Mouse (Mus musculus) cerebellum, postnatal 10 days (tissue): ENCODE data around the gene Nppa.

Experiments
- DNase-seq, 2 experiments: peaks; one replicate each; pipeline ENCODE4 v3.0.0; 2021; ENCODE audit warnings: mixed read lengths in 2 of 2

The Nppa gene

DNA sequence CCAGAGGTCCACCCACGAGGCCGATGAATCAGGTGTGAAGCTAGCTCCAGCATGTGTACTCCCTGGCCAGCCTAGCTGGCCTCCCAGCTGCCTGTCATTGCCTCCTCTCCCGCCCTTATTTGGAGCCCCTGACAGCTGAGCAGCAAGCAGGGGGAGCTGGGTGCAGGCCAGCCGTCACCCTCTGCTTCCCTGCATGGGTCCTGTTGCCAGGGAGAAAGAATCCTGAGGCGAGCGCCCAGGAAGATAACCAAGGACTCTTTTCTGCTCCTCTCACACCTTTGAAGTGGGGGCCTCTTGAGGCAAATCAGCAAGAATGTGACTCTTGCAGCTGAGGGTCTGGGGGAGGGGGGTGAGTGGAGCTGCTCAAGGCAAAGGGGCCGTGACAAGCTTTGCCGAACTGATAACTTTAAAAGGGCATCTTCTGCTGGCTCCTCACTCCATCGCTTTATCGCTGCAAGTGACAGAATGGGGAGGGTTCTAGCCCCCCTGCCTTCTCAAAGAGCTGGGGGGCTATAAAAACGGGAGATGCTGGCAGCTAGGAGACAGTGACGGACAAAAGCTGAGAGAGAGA, at the start of gene Nppa:
Gene Nppa (plus strand): TSS at position 521 of the 571 bp plus-strand sequence.
- peak; percentile 42 to 52 for DNase-seq

GRCm38 (mm10) chr4:147953590-147953989, 46.9 kb upstream of the Nppa start:
- DNase-seq: peak; percentile 73 to 84

DNA sequence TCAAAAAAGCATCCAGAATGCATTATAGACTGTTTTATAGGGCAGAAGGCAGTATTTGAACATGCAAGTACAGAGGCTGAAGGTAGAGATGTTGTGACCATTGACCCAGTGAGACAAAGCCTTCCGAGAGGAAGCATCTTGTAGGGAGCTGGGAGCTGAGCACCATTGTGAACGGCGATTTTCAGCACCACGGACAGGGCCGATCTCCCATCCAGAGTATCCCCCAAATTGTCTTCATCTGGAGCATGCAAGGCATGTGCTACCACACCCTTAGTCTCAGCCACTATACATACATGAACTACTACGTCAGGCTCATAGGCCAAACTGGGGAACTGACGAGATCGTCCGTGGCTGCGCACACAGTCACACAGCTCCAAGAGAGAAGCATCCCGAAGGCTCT, 43.4 kb upstream of the Nppa start:
- DNase-seq: no peak

- DNase-seq: peak; percentile 88
Measured at GRCm38 (mm10) chr4:147959881-147960831, 40.4 kb upstream of the Nppa start.

GRCm38 (mm10) chr4:147962781-147963180, 37.7 kb upstream of the Nppa start:
- DNase-seq: no peak

DNA sequence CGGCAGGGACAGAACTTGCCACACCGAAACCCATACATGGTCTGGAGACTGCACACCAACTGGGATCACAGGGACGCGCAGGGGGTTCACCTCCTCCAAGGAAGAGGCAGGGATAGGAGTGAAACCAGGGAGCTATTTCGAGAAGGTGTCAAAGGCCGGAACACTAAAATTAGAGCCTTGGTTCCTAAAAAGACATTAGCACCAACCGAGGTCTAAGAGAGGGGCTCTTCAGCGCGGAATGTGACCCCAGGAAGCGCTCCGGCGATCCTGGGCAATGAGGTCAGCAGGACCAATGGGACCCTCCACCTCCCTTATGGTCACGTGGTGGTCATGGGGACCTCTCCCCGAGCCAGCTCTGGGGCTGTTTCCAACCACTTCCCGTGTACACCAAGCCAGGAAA, 36.9 kb upstream of the Nppa start:
- no peak for DNase-seq

DNA sequence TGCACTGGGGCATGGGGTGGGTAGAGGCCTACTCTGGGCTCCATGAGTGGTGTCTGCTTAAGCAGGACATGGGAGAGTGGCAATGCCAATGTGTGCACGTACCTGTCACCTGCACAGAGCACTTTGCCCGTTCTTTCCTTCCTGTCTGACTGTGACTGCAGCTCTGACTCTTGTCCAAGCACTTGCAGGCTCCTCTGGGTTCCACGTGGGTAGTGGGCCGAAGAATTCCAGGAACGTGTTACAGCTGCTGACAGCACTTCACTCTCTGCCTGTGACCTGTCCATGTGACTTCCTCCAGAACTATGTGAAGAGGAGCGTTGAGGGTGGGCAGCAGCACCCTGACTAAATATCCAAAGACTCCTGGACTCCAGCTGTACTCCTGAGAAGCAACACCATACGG, 34.8 kb upstream of the Nppa start:
- DNase-seq: no peak

DNA sequence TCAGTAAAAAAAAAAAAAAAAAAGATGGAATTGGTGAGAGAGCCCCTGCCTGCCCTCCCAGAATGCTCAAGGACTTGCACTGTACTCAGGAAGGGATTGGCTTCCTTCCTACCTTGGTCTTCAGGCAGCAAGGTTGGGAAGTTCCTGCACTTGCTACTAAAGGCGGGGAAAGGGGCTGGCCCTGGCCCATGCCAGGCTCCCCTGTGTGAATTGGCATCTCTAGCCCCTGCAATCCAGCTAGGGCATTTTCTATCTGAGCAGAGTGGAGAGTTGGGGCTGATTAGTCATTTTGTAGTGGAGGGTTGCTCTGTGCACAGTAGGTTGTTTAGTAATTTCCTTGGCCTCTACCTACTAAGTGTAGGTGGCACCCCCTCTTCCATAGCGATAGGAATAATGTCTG, 31.7 kb upstream of the Nppa start:
- peak; percentile 55 to 76 for DNase-seq

- DNase-seq: no peak
Measured at GRCm38 (mm10) chr4:147969337-147969736, 31.2 kb upstream of the Nppa start.

DNA sequence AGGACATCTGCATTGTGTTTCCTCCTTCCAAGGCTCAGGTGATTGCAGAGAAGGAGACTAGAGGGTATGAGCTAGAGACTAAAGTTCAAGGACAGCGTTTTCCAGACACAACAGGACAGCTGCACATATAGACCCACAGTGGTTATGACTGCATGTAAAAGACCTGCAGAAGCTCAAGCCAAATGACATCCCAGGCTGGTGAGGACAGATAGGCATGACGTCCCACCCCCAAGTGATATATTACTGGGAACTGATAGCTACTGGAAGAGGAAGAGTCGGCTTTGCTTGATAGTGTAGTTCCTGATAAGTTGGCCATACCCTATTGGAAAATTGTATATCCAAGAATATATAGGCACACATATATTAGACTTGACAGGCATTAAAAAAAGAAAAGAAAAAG, 24.3 kb upstream of the Nppa start:
- DNase-seq: no peak

DNA sequence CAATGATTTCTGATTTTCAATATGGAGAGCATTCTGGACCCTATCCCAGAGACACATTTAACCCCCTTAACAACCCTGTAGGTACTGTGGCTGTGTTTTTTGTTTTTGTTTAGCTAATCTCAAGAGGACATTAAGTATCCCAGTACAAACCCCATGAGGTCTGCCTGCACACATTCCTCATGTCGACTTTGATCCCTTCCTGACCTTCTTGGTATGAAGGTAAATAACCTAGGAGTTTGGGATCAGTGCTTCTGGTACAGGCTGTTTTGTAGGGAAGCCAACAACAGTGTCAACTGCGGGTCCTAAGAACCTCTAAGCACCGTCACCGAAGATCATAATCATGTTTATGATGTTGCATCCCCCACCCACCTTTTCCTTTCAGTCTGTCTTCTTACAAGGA, 22.8 kb upstream of the Nppa start:
- DNase-seq: no peak

DNA sequence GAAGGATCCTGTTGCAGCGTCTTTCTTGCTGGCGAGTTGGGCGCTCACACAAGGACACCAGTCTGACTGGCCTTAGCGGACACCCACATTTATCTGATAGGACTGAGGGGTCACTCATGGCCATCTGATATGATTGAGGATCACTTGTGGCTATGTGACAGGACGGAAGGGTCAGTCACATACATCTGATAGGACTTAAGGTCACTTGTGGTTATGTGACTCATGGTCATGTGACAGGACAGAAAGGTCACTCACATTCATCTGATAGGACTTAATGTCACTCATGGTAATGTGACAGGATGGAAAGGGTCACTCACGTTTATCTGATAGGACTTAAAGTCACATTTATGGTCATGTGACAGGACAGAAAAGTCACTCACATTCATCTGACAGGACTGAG, 22.1 kb upstream of the Nppa start:
- DNase-seq: no peak

DNA sequence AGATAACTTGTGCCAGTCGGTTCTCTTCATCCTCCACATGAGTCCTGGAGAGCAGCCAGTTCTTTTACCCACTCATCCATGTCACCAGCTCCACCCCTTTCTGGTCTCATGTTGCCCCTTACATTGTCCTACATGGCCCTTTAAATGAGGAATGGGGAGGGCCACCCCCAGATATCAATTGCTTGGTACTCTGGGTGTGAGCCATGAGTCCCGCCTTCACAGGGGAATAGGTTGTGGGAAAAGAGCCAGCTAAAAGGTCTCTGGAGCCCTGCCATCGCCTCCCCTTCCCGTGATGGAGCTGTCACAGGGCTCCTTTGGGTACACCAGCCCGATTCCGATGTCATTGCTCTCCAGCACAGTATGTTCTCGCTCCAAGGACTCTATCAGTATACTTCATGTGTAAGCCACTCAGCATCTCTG, 21.1 kb upstream of the Nppa start:
- peak; percentile 60 to 70 for DNase-seq

GRCm38 (mm10) chr4:147985205-147986132, 15.1 kb upstream of the Nppa start, which contains the start of gene Nppb:
Gene Nppb, plus strand, starts transcription at chr4:147985788.
- no peak for DNase-seq

DNA sequence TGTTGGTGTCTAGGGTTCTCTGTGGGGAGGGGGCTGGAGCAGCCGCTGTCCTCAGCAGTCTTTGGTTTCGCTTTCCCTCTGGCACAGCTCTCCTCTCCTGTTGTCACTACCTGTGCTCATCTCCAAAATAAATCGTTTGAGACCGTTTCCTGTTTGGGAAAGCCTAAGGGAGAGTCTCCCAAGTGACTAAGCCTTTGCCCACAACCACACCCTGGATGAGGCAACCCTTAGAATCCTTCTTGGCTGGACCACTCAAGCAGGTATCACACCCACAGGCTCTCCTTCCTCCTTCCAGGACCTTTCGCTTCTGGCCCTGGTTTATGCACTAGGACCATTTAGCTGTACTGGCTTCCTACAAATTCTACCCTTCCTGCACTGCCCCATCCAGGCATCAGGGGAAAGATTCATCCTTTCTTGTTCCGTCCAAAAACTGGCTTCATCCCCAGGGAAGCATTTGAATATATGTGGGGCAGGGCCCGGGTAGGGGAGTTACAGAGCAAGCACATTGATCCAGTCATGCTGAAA, 6.9 kb upstream of the Nppa start:
- no peak for DNase-seq

DNA sequence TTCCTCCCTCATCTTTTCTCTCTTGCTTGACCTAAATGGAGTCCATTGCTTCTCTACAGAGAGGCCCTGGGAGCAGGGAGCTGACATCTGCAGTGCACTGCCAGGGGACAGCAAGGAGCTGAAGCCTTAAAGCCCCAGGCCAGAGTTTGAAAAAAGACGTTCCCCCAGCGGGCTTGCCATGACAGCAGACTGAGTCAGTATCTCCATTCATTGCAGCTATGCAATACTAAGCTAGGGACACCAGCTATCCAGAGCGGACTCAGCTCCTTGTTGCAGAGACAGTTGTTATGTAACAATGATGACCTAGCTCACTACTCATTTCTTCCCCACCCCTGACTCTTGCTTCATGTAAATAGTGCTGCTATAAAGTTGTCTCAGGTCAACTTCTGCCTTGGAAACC, 5.2 kb upstream of the Nppa start:
- no peak for DNase-seq

GRCm38 (mm10) chr4:148001013-148001789, 679 bp downstream of the Nppa start:
- DNase-seq: no peak

DNA sequence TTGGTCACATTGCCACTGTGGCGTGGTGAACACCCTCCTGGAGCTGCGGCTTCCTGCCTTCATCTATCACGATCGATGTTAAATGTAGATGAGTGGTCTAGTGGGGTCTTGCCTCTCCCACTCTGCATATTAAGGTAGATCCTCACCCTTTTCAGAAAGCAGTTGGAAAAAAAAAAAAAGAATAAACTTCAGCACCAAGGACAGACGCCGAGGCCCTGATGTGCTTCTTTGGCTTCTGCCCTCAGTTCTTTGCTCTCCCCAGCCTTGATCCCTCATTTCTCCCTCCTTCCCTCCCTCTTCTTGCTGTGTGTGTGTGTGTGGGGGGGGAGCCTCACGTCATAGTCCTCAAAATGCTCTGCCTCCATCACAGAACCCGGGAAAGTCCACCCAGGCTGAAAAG, 1.3 kb downstream of the Nppa start:
- no peak for DNase-seq

- no peak for DNase-seq
Measured at GRCm38 (mm10) chr4:148004361-148004760, 3.8 kb downstream of the Nppa start.

DNA sequence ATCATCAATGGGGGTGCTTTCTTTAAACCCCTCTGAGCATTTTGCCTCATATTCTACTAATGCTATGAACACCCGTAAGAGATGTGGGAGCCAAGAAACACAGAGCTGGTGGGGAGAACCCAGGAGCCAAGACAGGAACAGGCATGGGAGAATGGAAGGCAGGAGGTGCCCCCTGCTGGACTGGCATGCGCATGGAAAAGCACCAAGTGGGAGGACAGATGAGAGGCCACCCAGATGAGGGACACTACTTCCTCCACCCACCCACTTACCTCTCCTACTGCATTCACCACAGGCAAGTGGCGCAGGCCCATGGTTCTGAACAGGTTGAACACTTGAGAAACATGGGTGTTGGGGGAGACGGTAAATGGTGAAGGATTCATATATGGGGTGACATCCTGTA, 7.9 kb downstream of the Nppa start:
- peak; percentile 65 to 67 for DNase-seq

DNA sequence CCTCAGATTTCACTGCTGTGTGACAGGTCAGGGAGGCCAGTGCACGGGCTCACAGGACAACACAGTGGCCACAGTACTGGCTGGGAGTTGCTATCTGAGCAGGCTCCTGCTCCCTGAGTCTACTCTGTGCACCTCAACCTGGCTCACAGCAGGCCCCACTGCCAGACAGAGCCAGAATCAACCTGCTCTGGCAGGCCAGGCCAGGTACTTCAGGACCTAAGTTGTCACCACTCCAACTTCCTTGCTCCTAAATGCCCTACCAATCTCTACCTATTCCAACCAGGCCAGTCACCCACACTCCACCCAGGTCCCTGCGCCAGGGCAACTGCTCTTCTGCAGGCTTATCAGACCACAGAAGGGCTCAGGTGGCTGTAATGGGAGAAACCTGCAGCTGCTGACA, 9.1 kb downstream of the Nppa start:
- DNase-seq: no peak

DNA sequence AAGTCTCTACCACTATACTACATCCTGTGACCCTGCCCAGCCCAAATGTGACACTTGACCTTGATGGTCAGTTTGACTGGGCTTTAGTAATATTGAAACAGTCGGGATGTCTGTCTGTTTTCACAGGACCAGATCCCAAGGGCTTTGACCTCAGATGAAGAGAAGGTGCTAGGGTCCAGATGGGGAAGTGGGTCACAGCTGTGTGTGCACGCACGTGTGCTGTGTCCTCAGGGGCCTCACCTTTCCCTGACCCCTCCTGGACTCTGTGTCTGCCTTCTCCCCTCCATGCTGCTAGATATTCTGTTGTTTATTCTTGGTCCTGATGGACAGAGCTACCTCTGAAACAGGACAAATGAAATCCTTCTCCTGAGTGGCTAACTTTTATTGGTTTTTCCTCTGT, 10.8 kb downstream of the Nppa start:
- DNase-seq: no peak
